Mouse (Mus musculus) left cerebral cortex, adult 18-20 months (tissue): Measurements from ENCODE around the gene Tcn2. TPM values are rescaled to one million over a fixed set of nuclear protein-coding genes. Genes with fewer than 3 reads are reported as not detected.

ENCODE experiments used
- DNase-seq, 2 experiments: peaks; one replicate each; pipeline ENCODE4 v3.0.0; 2021 to 2022; ENCODE audit warnings: low spot score in 2 of 2, mixed read lengths in 1 of 2
- total RNA-seq, 2 experiments: library from RNA; stranded (reverse); gene quantifications; 2 replicates each; pipeline ENCODE4 v1.2.3; 2021

Tcn2 gene
- total RNA-seq, 2 experiments from 2014 or later = 15.9 to 19.6 TPM

GRCm38 (mm10) chr11:3895458-3895857, 36.5 kb downstream of the Tcn2 start:
- DNase-seq = no peak

- DNase-seq = peak; percentile 96 to 97
Observed at GRCm38 (mm10) chr11:3894406-3895281, 37.3 kb downstream of the Tcn2 start, which contains the start of the genes 4921536K21Rik and Dusp18. Gene 4921536K21Rik, minus strand, starts transcription at chr11:3895098. Gene Dusp18, plus strand, starts transcription at chr11:3895240.

GRCm38 (mm10) chr11:3893970-3894369, 38.0 kb downstream of the Tcn2 start:
- DNase-seq = no peak

- DNase-seq = no peak
Observed at GRCm38 (mm10) chr11:3887331-3887730, 44.6 kb downstream of the Tcn2 start.

GRCm38 (mm10) chr11:3883711-3884110, 48.2 kb downstream of the Tcn2 start:
- DNase-seq = no peak

GRCm38 (mm10) chr11:3879836-3880235, 52.1 kb downstream of the Tcn2 start:
- peak; percentile 70 to 87 for DNase-seq

GRCm38 (mm10) chr11:3878660-3879059, 53.3 kb downstream of the Tcn2 start:
- DNase-seq = no peak

- no peak for DNase-seq
Observed at GRCm38 (mm10) chr11:3876419-3876818, 55.5 kb downstream of the Tcn2 start.

Other genes with a start within 250 kb of the Tcn2 start
- gene Osbp2, start 68.3 kb downstream of the Tcn2 start, total RNA-seq = 100 to 1,000 TPM; 132 to 142 TPM
- gene 4921536K21Rik, start 37.1 kb downstream of the Tcn2 start, total RNA-seq = under 1 TPM; 0.37 to 0.54 TPM
- gene Dusp18, start 36.9 kb downstream of the Tcn2 start, total RNA-seq = 10 to 100 TPM; 19.9 to 24.0 TPM
- gene Slc35e4, start 17.5 kb downstream of the Tcn2 start, total RNA-seq = 10 to 100 TPM; 19.0 to 20.0 TPM
- 10 to 100 TPM; 40.0 to 43.2 TPM for gene Pes1, start 31.8 kb upstream of the Tcn2 start, total RNA-seq
- not detected for gene 4930556J24Rik, start 44.6 kb upstream of the Tcn2 start, total RNA-seq
- 1 to 10 TPM; 8.4 to 9.1 TPM for gene Gal3st1, start 51.5 kb upstream of the Tcn2 start, total RNA-seq
- gene Sec14l4, start 99.3 kb upstream of the Tcn2 start, total RNA-seq = not detected
- gene Sec14l3, start 132.7 kb upstream of the Tcn2 start, total RNA-seq = 1 to 10 TPM; 1.8 to 2.2 TPM
- gene Mtfp1, start 163.3 kb upstream of the Tcn2 start, total RNA-seq = 10 to 100 TPM; 95.0 to 97.3 TPM
- gene Sec14l2, start 191.3 kb upstream of the Tcn2 start, total RNA-seq = 10 to 100 TPM; 39.6 to 40.9 TPM
- gene Rnf215, start 203.0 kb upstream of the Tcn2 start, total RNA-seq = 10 to 100 TPM; 27.1 to 30.8 TPM
- gene Ccdc157, start 228.1 kb upstream of the Tcn2 start, total RNA-seq = 10 to 100 TPM; 16.6 to 17.6 TPM
- gene Sf3a1, start 228.2 kb upstream of the Tcn2 start, total RNA-seq = 10 to 100 TPM; 73.1 to 74.1 TPM